Comparison of ENCODE assay signal across 9 mouse cellular contexts in the genomic region with DNA sequence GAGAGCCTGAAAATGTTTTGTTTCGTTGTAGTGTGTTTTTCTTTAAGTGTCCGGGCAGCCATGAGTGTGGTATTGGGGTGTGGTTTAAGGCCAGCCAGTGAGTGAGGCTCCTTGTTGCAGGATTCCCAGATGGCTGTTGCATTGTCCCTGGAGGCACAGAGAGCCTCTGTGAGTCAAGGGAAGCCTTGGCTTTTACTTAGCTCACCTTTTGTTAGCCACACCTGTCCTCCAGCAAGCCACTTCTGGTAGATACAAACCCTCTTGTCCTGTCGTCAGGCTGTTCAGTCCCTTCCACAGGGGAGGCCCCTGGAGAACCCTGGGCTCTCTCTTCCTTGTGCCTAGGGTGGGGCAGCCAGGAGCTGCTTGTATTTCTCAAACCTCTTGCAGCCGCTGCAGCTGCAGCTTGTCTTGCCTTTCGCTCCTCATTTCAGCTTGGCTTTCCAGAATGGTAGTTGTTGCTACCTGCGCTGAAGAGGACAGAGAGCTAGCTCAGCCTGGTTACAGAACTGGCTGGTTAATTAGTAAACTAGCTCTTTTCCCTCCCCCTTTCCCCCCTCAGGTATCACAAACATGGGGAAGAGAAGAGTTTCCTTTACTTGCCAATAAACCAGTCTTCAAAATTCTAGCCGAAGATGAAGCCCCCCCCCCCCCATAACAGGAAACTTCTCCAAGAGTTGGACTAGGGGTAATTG.
DNase-seq lines count a peak whose midpoint lies in the region; ATAC-seq and TF ChIP-seq lines count a peak whose summit lies in the region.
"Had no signal": no experiment of that assay in that cellular context is flagged by ENCODE, and none has a peak within 500 bp of the region (broad histone marks: within the 10 kb centered on the region; RNA-seq: fewer than 3 reads in every experiment).

No protein-coding gene starts in this region.

- no peak overlapping the region for H3K4me3 ChIP-seq in embryonic fibroblast, embryonic 13.5 days (ENCODE audit: insufficient read depth, low read length)
- no peak overlapping the region for H3K4me3 ChIP-seq in olfactory bulb, adult 2 months (ENCODE audit: insufficient read depth, low read depth, low read length)
- no peak overlapping the region for H3K4me3 ChIP-seq in midbrain, embryonic 16.5 days (ENCODE audit: low read depth, low read length)
- H3K4me3 ChIP-seq: midbrain, embryonic 15.5 days had no signal

- ATAC-seq in midbrain, embryonic 16.5 days = no peak
- ATAC-seq: hindbrain, postnatal 0 days; midbrain, embryonic 15.5 days had no signal

- DNase-seq in R1 (ENCODE audit: low read depth, low spot score) = peak; percentile 69
- DNase-seq in kidney, postnatal 25 days = peak; percentile 32 to 54
- no peak for DNase-seq in right cerebral cortex, adult 18-20 months
- DNase-seq in adrenal gland, postnatal 25 days = no peak

- no peaks in the 10 kb centered on the region for H3K9me3 ChIP-seq in midbrain, embryonic 16.5 days (replicated peaks; ENCODE audit: control insufficient read depth, low read length, poor library complexity, severe bottlenecking)
- H3K9me3 ChIP-seq: midbrain, embryonic 15.5 days had no signal

- H3K36me3 ChIP-seq in midbrain, embryonic 16.5 days (ENCODE audit: control insufficient read depth, insufficient read depth, low read length) = no peaks in the 10 kb centered on the region
- H3K36me3 ChIP-seq: midbrain, embryonic 15.5 days had no signal

- H3K4me2 ChIP-seq in midbrain, embryonic 16.5 days (ENCODE audit: low read length) = no peak overlapping the region
- H3K4me2 ChIP-seq: midbrain, embryonic 15.5 days had no signal

- H3K27ac ChIP-seq in embryonic fibroblast, embryonic 13.5 days (ENCODE audit: insufficient read depth, low read length) = peak overlapping the region; percentile 20; the same call in 1 of the 2 replicates
- H3K27ac ChIP-seq in olfactory bulb, adult 2 months (ENCODE audit: insufficient read depth, low read depth, low read length) = 0 out of 2 replicates have a peak overlapping the region, but pooled peaks have one; percentile 20
- no peak overlapping the region for H3K27ac ChIP-seq in midbrain, embryonic 16.5 days (ENCODE audit: low read length)
- H3K27ac ChIP-seq: hindbrain, postnatal 0 days; midbrain, embryonic 15.5 days had no signal

- H3K4me1 ChIP-seq in embryonic fibroblast, embryonic 13.5 days (ENCODE audit: control insufficient read depth, insufficient read depth, low read length) = peaks cover 7% of the 10 kb centered on the region; the same call in 1 of the 2 replicates
- H3K4me1 ChIP-seq in olfactory bulb, adult 2 months (ENCODE audit: control insufficient read depth, insufficient read depth, low read length) = peaks cover 10% of the 10 kb centered on the region
- no peaks in the 10 kb centered on the region for H3K4me1 ChIP-seq in midbrain, embryonic 16.5 days (ENCODE audit: control insufficient read depth, insufficient read depth, low read length)
- H3K4me1 ChIP-seq: midbrain, embryonic 15.5 days had no signal

- TF ChIP-seq CTCF in embryonic fibroblast, embryonic 13.5 days (IDR thresholded peaks at IDR 0.05; ENCODE audit: borderline replicate concordance, insufficient read depth, low read length) = no peak
- no peak for TF ChIP-seq CTCF in olfactory bulb, adult 2 months (IDR thresholded peaks at IDR 0.05; ENCODE audit: insufficient read depth, low read depth, low read length)

- H3K9ac ChIP-seq in midbrain, embryonic 16.5 days (ENCODE audit: low read depth, low read length) = no peak overlapping the region
- H3K9ac ChIP-seq: midbrain, embryonic 15.5 days had no signal

- no peaks in the 10 kb centered on the region for H3K27me3 ChIP-seq in midbrain, embryonic 16.5 days (ENCODE audit: control insufficient read depth, insufficient read depth, low read depth, low read length)
- H3K27me3 ChIP-seq: midbrain, embryonic 15.5 days had no signal

- 61% methylated on average over 7 of the region's 7 CpGs for WGBS in olfactory bulb, adult 2 months
- 80% methylated on average over 7 of the region's 7 CpGs for WGBS in midbrain, embryonic 16.5 days

- no peak for TF ChIP-seq POLR2A in embryonic fibroblast, embryonic 13.5 days (IDR thresholded peaks at IDR 0.05; ENCODE audit: low read depth, low read length)
- TF ChIP-seq POLR2A in olfactory bulb, adult 2 months (IDR thresholded peaks at IDR 0.05; ENCODE audit: insufficient read depth, low read depth, low read length) = no peak

Comparison
In these comparisons a context has a peak if more than half of its experiments do, and no peak if none do; other contexts are left out.
1. DNase-seq: peak in R1 (single experiment) and kidney, postnatal 25 days (2 of 2); none in right cerebral cortex, adult 18-20 months (single experiment) and adrenal gland, postnatal 25 days (single experiment).